10 mouse cellular contexts compared by ENCODE assay signal in the genomic region with DNA sequence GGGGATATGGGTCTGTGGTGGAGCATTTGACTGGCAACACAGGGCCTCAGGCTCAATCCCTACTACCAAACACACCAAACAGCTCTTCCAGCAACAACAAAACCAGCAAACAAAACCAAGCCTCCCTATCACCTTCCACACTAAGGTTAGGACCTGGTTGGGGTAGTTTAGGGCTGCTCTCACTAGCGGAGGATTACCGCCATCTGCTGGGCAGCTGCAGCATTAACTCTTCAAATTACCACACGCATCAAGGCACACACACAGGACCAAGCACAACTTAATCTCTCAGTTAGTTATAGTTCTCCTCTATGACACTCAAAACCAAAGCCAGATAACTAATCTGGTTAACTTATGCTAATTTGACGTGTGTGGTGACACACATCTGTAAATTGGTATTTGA. TPM values are rescaled to one million over a fixed set of nuclear protein-coding genes. Genes with fewer than 3 reads are reported as not detected.
DNase-seq lines count a peak whose midpoint lies in the region; ATAC-seq and TF ChIP-seq lines count a peak whose summit lies in the region.
"Had no signal": no experiment of that assay in that cellular context is flagged by ENCODE, and none has a peak within 500 bp of the region (broad histone marks: within the 10 kb centered on the region; RNA-seq: fewer than 3 reads in every experiment).

No protein-coding gene starts in this region.

- WGBS in liver, embryonic 13.5 days (ENCODE audit: insufficient replicate concordance): 3% methylated on average over 4 of the region's 4 CpGs

- H3K9me3 ChIP-seq in liver, embryonic 13.5 days (replicated peaks): no peaks in the 10 kb centered on the region
- H3K9me3 ChIP-seq: hindbrain, embryonic 15.5 days had no signal

- H3K27ac ChIP-seq in embryonic fibroblast, embryonic 13.5 days (ENCODE audit: insufficient read depth, low read length): no peak overlapping the region
- no peak overlapping the region for H3K27ac ChIP-seq in liver, embryonic 13.5 days
- H3K27ac ChIP-seq: hindbrain, embryonic 15.5 days had no signal

- H3K4me1 ChIP-seq in embryonic fibroblast, embryonic 13.5 days (ENCODE audit: control insufficient read depth, insufficient read depth, low read length): peaks cover 3% of the 10 kb centered on the region; the same call in 1 of the 2 replicates
- peaks cover 18% of the 10 kb centered on the region for H3K4me1 ChIP-seq in liver, embryonic 13.5 days (replicated peaks)

- no peak for TF ChIP-seq POLR2A in embryonic fibroblast, embryonic 13.5 days (IDR thresholded peaks at IDR 0.05; ENCODE audit: low read depth, low read length)

- ATAC-seq in liver, embryonic 13.5 days (ENCODE audit: low read depth): 0 out of 2 replicates have a peak, but pooled peaks have one; percentile 45

- H3K4me3 ChIP-seq in embryonic fibroblast, embryonic 13.5 days (ENCODE audit: insufficient read depth, low read length): no peak overlapping the region
- no peak overlapping the region for H3K4me3 ChIP-seq in liver, embryonic 13.5 days (replicated peaks)
- H3K4me3 ChIP-seq: hindbrain, embryonic 15.5 days had no signal

- no peak overlapping the region for H3K9ac ChIP-seq in liver, embryonic 13.5 days
- H3K9ac ChIP-seq: hindbrain, embryonic 15.5 days had no signal

- no peak overlapping the region for H3K4me2 ChIP-seq in liver, embryonic 13.5 days
- H3K4me2 ChIP-seq: hindbrain, embryonic 15.5 days had no signal

- no peaks in the 10 kb centered on the region for H3K36me3 ChIP-seq in liver, embryonic 13.5 days
- H3K36me3 ChIP-seq: hindbrain, embryonic 15.5 days had no signal

- peak; percentile 25 to 72 for DNase-seq in heart, adult 18-20 months
- DNase-seq in heart, adult 11 months: no peak
- peak; percentile 15 to 38 for DNase-seq in CD8-positive naive resting alpha-beta T cell, adult 2 months (ENCODE audit: low read depth in 2 of 2, low spot score in 2 of 2)
- DNase-seq in brain, adult 2 months (ENCODE audit: low read depth, low spot score): peak; percentile 83
- peak; percentile 80 for DNase-seq in induced T-regulatory cell, adult 2 months (ENCODE audit: low read depth)
- DNase-seq in liver, embryonic 13.5 days: peak; percentile 28
- DNase-seq in right cerebral cortex, adult 2 months (ENCODE audit: low spot score in 2 of 2): peak; percentile 58 to 63

- peaks cover 19% of the 10 kb centered on the region for H3K27me3 ChIP-seq in liver, embryonic 13.5 days
- H3K27me3 ChIP-seq: hindbrain, embryonic 15.5 days had no signal

- peak; percentile 87 for TF ChIP-seq CTCF in embryonic fibroblast, embryonic 13.5 days (IDR thresholded peaks at IDR 0.05; ENCODE audit: borderline replicate concordance, insufficient read depth, low read length)

RNA-seq across cellular contexts. Expression of a gene that starts 4.1 kb away (rescaled TPM):
- total RNA-seq in heart, adult 18-20 months (2021): not detected
- polyA plus RNA-seq in embryonic fibroblast, embryonic 13.5 days (2011; ENCODE audit: insufficient read length, low read depth, missing spikeins): 1.2 and 2.2 TPM in 2 replicates
- polyA plus RNA-seq in liver, embryonic 13.5 days (2015; fragmentation: Nextera tagmentation; extraction: Ambion mirVana): 0.31 and 0.37 TPM in 2 replicates
- polyA plus RNA-seq: C2C12 had no signal

RNA-seq across cellular contexts. Expression of a gene that starts 15.1 kb away (rescaled TPM):
- 10 to 100 TPM; 69.3 to 77.0 TPM for total RNA-seq in heart, adult 18-20 months (2021)
- polyA plus RNA-seq in embryonic fibroblast, embryonic 13.5 days (2011; ENCODE audit: insufficient read length, low read depth, missing spikeins): 0.60 TPM in 1 of 2 replicates, not detected in the other
- polyA plus RNA-seq in liver, embryonic 13.5 days (2015; fragmentation: Nextera tagmentation; extraction: Ambion mirVana): 0.23 and 0.24 TPM in 2 replicates
- polyA plus RNA-seq: C2C12 had no signal
